Comparison of ENCODE assay signal across 11 mouse cellular contexts in genomic region chr9:121690200-121690651, GRCm38 (mm10). TPM values are rescaled to one million over a fixed set of nuclear protein-coding genes. Genes with fewer than 3 reads are reported as not detected.
DNase-seq lines count a peak whose midpoint lies in the region; ATAC-seq and TF ChIP-seq lines count a peak whose summit lies in the region.
"Had no signal": no experiment of that assay in that cellular context is flagged by ENCODE, and none has a peak within 500 bp of the region (broad histone marks: within the 10 kb centered on the region; RNA-seq: fewer than 3 reads in every experiment).

No protein-coding gene starts in this region.

- TF ChIP-seq CTCF in lung, postnatal 0 days (IDR thresholded peaks at IDR 0.05), result no peak

- peak overlapping the region; percentile 49 for H3K4me2 ChIP-seq in hindbrain, embryonic 13.5 days
- H3K4me2 ChIP-seq in lung, postnatal 0 days (replicated peaks; ENCODE audit: low read depth, low read length), result no peak overlapping the region

- no peaks in the 10 kb centered on the region for H3K27me3 ChIP-seq in hindbrain, embryonic 13.5 days
- H3K27me3 ChIP-seq in midbrain, embryonic 10.5 days (ENCODE audit: low read depth, poor library complexity, severe bottlenecking), result no peaks in the 10 kb centered on the region
- no peaks in the 10 kb centered on the region for H3K27me3 ChIP-seq in lung, postnatal 0 days (replicated peaks; ENCODE audit: insufficient read depth, low read length)

- peak overlapping the region; percentile 30; the same call in 1 of the 2 replicates for H3K9ac ChIP-seq in hindbrain, embryonic 13.5 days
- no peak overlapping the region for H3K9ac ChIP-seq in lung, postnatal 0 days (replicated peaks; ENCODE audit: low read depth)

- H3K4me3 ChIP-seq in hindbrain, embryonic 13.5 days, result peak overlapping the region; percentile 17; the same call in 1 of the 2 replicates
- H3K4me3 ChIP-seq in midbrain, embryonic 10.5 days, result peak overlapping the region; percentile 11; the same call in 1 of the 2 replicates
- no peak overlapping the region for H3K4me3 ChIP-seq in lung, postnatal 0 days (ENCODE audit: low read depth, low read length)

- H3K36me3 ChIP-seq in hindbrain, embryonic 13.5 days, result peaks cover 65% of the 10 kb centered on the region
- peaks cover 92% of the 10 kb centered on the region for H3K36me3 ChIP-seq in midbrain, embryonic 10.5 days
- H3K36me3 ChIP-seq in lung, postnatal 0 days (ENCODE audit: insufficient read depth, low read length), result peaks cover 9% of the 10 kb centered on the region

- peak; percentile 87 for ATAC-seq in hindbrain, embryonic 13.5 days (ENCODE audit: low FRiP score)
- ATAC-seq in lung, postnatal 0 days, result no peak

- peak overlapping the region; percentile 88 for H3K27ac ChIP-seq in hindbrain, embryonic 13.5 days
- peak overlapping the region; percentile 59 for H3K27ac ChIP-seq in midbrain, embryonic 10.5 days (replicated peaks)
- H3K27ac ChIP-seq in lung, postnatal 0 days (ENCODE audit: low read length), result no peak overlapping the region

- peak; percentile 58 to 69 for DNase-seq in cerebellum, postnatal 10 days
- DNase-seq in cerebellum, adult 11-12 months, result no peak
- DNase-seq in midbrain, embryonic 10.5 days (ENCODE audit: low spot score), result peak; percentile 21
- peak; percentile 79 to 93 for DNase-seq in right cerebral cortex, postnatal 10 days (ENCODE audit: low spot score in 2 of 2)
- no peak for DNase-seq in lung, postnatal 0 days (ENCODE audit: low spot score)
- DNase-seq in lung, postnatal 4 days, result no peak
- no peak for DNase-seq in urinary bladder, postnatal 14 days (ENCODE audit: low spot score)
- DNase-seq: heart, postnatal 36 days; spleen, adult 18-20 months had no signal

- TF ChIP-seq EP300 in lung, postnatal 0 days (IDR thresholded peaks at IDR 0.05), result no peak

- H3K4me1 ChIP-seq in hindbrain, embryonic 13.5 days (replicated peaks), result peaks cover 23% of the 10 kb centered on the region
- peaks cover 21% of the 10 kb centered on the region for H3K4me1 ChIP-seq in midbrain, embryonic 10.5 days
- H3K4me1 ChIP-seq in lung, postnatal 0 days (ENCODE audit: insufficient read depth, low read depth, low read length), result no peaks in the 10 kb centered on the region

- no peaks in the 10 kb centered on the region for H3K9me3 ChIP-seq in hindbrain, embryonic 13.5 days
- no peaks in the 10 kb centered on the region for H3K9me3 ChIP-seq in midbrain, embryonic 10.5 days (replicated peaks)
- no peaks in the 10 kb centered on the region for H3K9me3 ChIP-seq in lung, postnatal 0 days (ENCODE audit: low read length)

- 25% methylated on average over 15 of the region's 15 CpGs for WGBS in hindbrain, embryonic 13.5 days
- WGBS in midbrain, embryonic 10.5 days, result 77% methylated on average over 15 of the region's 15 CpGs
- 68% methylated on average over 15 of the region's 15 CpGs for WGBS in lung, postnatal 0 days

RNA-seq across cellular contexts. Expression of gene Sec22c, which starts 15.1 kb away (rescaled TPM):
- polyA plus RNA-seq in hindbrain, embryonic 13.5 days (2015; fragmentation: Nextera tagmentation; extraction: Ambion mirVana), result 28.9 and 33.5 TPM in 2 replicates
- polyA plus RNA-seq in midbrain, embryonic 10.5 days (2016; fragmentation: Nextera tagmentation; extraction: Ambion mirVana), result 18.4 and 21.9 TPM in 2 replicates
- polyA plus RNA-seq in lung, postnatal 0 days (2015; fragmentation: Nextera tagmentation; extraction: Ambion mirVana), result 6.1 and 7.7 TPM in 2 replicates

RNA-seq across cellular contexts. Expression of gene Ss18l2, which starts 19.9 kb away (rescaled TPM):
- 162 and 166 TPM in 2 replicates for polyA plus RNA-seq in hindbrain, embryonic 13.5 days (2015; fragmentation: Nextera tagmentation; extraction: Ambion mirVana)
- polyA plus RNA-seq in midbrain, embryonic 10.5 days (2016; fragmentation: Nextera tagmentation; extraction: Ambion mirVana), result 91.8 and 103 TPM in 2 replicates
- 79.7 and 104 TPM in 2 replicates for polyA plus RNA-seq in lung, postnatal 0 days (2015; fragmentation: Nextera tagmentation; extraction: Ambion mirVana)

RNA-seq across cellular contexts. Expression of gene Nktr, which starts 28.7 kb away (rescaled TPM):
- polyA plus RNA-seq in hindbrain, embryonic 13.5 days (2015; fragmentation: Nextera tagmentation; extraction: Ambion mirVana), result 64.6 and 67.4 TPM in 2 replicates
- 56.1 and 59.5 TPM in 2 replicates for polyA plus RNA-seq in midbrain, embryonic 10.5 days (2016; fragmentation: Nextera tagmentation; extraction: Ambion mirVana)
- 43.6 and 51.3 TPM in 2 replicates for polyA plus RNA-seq in lung, postnatal 0 days (2015; fragmentation: Nextera tagmentation; extraction: Ambion mirVana)

RNA-seq across cellular contexts. Expression of gene Vipr1, which starts 47.7 kb away (rescaled TPM):
- 0.51 and 0.54 TPM in 2 replicates for polyA plus RNA-seq in hindbrain, embryonic 13.5 days (2015; fragmentation: Nextera tagmentation; extraction: Ambion mirVana)
- polyA plus RNA-seq in midbrain, embryonic 10.5 days (2016; fragmentation: Nextera tagmentation; extraction: Ambion mirVana), result 0.35 and 0.80 TPM in 2 replicates
- 0.20 and 0.29 TPM in 2 replicates for polyA plus RNA-seq in lung, postnatal 0 days (2015; fragmentation: Nextera tagmentation; extraction: Ambion mirVana)

RNA-seq across cellular contexts. Expression of gene Lyzl4, which starts 48.3 kb away (rescaled TPM):
- polyA plus RNA-seq in hindbrain, embryonic 13.5 days (2015; fragmentation: Nextera tagmentation; extraction: Ambion mirVana), result 0.32 TPM in 1 of 2 replicates, not detected in the other
- not detected in 2 replicates for polyA plus RNA-seq in midbrain, embryonic 10.5 days (2016; fragmentation: Nextera tagmentation; extraction: Ambion mirVana)
- not detected in 2 replicates for polyA plus RNA-seq in lung, postnatal 0 days (2015; fragmentation: Nextera tagmentation; extraction: Ambion mirVana)
- polyA plus RNA-seq: limb, embryonic 11.5 days had no signal

Comparison
In these comparisons a context has a peak if more than half of its experiments do, and no peak if none do; other contexts are left out.
1. DNase-seq: peak in cerebellum, postnatal 10 days (2 of 2), midbrain, embryonic 10.5 days (single experiment) and right cerebral cortex, postnatal 10 days (2 of 2); none in cerebellum, adult 11-12 months (single experiment), lung, postnatal 0 days (single experiment), lung, postnatal 4 days (0 of 2) and urinary bladder, postnatal 14 days (single experiment).